Mouse (Mus musculus): ENCODE measurements around the gene Zcchc2.

Gene Zcchc2

DNA sequence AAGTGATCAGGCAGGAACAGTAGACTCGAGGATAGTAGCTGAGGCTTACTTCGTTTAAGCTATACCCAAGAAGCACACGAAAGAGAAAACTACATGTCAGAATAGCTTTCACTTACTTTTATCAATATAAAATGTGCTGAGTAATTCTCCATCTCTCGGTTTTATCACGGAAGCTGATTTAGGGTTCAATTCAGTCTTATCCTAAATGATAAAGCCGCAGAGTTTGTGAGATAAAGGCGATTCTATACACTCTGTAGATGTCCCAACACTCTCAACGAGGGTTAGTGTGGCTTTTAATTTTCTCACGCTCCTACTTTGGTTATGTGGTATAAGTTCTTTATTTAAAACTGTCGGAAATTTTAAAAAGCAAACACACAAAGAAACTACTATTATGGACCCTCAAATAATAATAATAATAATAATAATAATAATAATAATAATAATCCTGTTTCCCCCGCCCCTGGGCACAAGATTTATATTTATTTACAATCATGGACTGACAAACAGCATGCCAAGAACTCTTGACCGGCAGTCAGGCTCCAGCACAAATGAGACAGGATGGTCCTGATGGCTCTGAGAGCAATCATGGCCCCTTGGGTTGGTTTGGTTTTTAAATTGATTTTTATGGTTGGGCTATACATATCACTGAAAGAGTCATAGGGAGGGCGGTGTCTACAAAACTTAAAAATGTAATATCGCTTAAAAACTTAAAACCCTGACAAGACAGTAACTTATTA, 1.1 kb upstream of the Zcchc2 start:
- no peak for DNase-seq

GRCm38 (mm10) chr1:105989640-105989984, 594 bp upstream of the Zcchc2 start:
- no peak for DNase-seq

DNA sequence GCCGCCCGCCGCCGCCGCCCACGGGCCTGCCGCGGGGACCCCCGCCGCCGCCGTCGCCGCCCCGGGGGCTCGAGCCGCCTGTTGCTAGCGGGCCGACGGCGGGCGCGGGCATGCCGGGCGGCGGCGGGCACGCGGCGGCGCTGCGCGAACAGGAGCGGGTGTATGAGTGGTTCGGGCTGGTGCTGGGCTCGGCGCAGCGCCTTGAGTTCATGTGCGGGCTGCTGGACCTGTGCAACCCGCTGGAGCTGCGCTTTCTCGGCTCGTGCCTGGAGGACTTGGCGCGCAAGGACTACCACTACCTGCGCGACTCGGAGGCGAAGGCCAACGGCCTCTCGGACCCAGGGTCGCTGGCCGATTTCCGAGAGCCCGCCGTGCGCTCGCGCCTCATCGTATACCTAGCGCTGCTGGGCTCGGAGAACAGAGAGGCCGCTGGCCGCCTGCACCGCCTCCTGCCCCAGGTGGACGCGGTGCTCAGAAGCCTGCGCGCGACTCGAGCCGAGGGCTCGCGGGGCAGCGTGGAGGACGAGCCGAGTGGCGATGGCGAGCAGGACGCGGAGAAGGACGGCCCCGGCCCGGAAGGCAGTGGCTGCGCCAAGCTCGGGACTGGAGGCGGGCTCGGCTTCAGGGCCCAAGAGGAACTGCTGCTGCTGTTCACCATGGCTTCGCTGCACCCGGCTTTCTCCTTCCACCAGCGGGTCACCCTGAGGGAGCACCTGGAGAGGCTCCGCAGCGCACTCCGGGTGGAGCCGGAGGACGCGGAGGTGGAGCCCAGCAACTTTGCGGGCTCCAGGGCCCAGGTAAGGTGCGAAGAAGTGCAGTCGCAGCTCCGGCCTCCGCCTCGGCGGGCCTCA, 930 bp downstream of the Zcchc2 start:
- peak; percentile 69 to 76 for DNase-seq

GRCm38 (mm10) chr1:105991931-105992837, 2.0 kb downstream of the Zcchc2 start:
- DNase-seq, result no peak

- DNase-seq, result peak; percentile 29 to 56
These were observed 3.0 kb downstream of the Zcchc2 start for GRCm38 (mm10) chr1:105993196-105993595.

- DNase-seq, result peak; percentile 87 to 90
These were observed 3.5 kb downstream of the Zcchc2 start for GRCm38 (mm10) chr1:105993601-105994209.

GRCm38 (mm10) chr1:105995966-105996365, 5.8 kb downstream of the Zcchc2 start:
- no peak for DNase-seq

GRCm38 (mm10) chr1:105997282-105997681, 7.1 kb downstream of the Zcchc2 start:
- peak; percentile 27 to 64 for DNase-seq

DNA sequence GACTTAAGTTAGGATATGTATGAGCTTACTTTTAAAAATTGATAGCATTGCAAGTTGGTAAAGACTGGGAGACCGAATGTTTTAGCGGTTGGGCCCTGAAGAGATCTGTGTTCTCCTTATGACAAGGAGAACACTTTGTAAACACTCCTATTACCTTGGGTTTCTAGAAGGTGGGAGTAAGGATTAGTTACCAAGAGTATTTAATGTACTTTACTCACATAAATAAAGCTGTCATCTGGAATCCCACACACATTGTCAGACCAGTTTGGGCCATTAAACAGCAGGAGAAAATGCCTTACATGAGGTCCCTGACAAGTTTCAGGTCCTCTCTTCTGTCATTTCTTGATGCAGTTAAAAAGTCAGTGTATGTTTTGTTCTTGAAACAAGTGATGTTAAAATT, 9.6 kb downstream of the Zcchc2 start:
- DNase-seq, result no peak

DNA sequence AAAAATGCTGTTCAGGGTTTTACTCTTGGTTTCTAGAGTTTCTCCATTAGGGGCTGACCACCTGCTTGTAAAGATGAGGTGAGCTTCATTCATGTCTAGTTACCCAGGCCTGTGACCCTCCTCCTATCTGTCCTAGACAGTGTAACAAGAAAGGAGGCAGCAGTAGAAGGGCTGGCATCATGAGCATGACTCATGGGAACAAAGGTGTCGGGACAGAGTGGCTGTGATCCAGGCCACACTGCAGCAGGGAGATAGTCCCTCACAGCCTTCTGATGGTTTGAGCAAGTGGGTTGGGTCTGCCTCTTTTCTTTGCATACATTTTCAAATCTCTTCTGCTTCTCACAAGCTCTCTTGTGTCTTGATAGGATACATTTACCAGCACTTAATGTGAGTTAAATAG, 17.4 kb downstream of the Zcchc2 start:
- DNase-seq, result no peak

DNA sequence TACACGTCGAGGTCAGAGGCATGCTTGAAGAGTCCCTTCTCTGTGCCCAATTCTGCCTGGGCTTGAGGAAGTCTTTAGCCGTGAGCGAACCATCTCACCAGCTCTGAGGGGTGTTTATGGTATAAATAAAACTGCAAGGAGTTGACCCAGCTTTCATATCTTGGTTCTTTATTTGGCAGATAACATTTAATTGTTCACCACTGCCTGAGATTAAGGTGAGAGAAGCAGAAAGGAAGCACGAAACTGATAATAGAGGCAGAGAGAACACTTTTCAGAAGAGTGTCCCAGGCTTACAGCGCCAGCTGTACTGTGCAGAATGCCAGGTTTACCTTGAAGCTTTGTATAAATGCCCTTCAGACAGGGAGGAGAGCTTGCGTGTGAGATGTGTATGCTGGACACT, 20.9 kb downstream of the Zcchc2 start:
- DNase-seq, result no peak

DNA sequence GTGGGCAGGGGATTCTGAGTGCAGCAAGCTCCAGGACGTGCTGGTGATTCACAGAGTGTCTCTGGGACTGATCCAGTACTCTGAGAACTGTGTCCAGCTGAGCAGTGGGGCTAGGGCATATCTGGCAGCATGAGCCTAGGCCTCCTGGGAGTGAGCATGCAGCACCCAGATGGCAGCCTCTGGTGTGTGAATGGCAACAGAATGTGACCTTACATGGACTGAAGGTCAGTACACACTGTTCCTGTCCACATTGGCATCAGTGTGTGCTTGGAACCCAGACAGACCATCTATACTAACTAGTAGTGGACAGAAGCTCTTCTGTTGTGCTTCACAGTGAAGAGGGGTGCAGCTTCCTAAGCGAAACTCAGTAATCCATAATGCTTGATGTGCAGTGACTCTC, 23.6 kb downstream of the Zcchc2 start:
- DNase-seq, result no peak

- no peak for DNase-seq
These were observed 26.1 kb downstream of the Zcchc2 start for GRCm38 (mm10) chr1:106016262-106016661.

DNA sequence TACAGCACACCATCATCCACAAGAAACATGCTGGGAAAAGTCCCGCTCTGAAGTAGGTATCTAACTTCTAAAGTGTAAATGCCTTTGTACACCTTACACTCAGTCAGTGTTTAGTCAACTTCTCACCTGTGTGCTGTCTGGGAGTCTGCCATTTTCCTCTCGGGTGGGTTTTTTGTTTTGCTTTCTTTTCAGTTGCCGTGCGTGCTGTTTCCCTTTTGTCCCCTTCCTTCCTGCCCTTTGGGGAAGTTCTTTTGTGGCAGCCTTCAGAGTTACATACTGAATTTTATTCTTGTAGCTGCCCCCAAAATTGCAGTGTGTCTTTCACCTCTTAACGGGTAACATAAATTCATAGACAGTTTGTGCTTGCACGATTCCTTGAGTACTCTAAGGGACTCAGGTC, 29.6 kb downstream of the Zcchc2 start:
- DNase-seq, result no peak

DNA sequence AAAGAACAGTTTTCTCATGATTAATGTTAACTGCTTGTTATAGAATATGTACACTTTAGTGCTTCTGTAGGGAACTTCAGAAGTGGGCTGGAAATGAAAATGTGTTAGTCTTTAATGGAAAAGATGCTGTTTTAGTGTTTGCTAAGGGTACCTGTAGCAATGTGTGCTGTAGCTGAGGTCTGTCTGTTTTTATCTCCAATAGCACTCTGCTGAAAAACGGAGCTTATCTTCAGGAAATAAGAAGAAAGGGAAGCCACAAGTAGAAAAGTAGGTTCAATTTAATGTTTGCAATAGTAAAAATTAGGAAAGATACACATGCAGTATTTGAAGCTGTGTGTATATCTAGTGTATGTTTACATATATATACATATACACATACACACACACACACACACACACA, 32.8 kb downstream of the Zcchc2 start:
- DNase-seq, result no peak

DNA sequence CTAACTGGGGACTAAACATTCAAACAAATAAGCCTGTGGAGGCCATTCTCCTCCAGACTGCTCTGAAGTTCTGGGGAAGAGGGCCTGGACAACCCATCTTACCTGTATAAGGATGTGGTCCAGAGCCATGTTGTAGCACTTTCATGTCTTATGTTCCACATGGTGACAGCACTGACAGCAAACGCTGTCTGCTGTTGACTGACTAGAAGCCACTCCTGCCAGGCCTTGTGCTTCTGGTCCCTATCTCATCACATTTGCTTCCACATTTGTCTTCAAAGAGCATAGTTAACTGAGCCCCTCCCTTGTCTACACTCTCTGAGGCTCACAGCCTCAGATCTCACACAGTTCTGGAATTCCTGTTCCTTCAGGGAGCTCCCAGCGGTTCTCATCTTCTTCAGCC, 34.0 kb downstream of the Zcchc2 start:
- no peak for DNase-seq

DNA sequence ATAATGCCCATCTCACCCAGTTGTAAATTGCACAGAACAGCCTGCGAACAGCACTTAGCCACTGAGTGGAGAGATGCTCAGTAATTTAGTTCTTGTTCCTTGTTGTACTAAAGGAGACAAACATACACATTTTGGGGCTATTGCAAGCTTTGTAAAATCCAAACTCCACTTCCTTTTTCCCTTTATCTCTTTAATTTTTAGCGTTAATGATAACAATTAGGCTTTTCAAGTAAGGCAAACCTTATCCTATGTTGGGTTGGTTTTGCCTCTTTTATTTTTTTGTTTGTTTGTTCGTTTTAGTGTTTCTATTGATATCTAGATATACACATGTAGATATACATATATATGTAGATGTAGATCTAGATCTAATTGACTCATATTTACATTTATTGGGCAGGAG, 34.6 kb downstream of the Zcchc2 start:
- DNase-seq, result no peak

DNA sequence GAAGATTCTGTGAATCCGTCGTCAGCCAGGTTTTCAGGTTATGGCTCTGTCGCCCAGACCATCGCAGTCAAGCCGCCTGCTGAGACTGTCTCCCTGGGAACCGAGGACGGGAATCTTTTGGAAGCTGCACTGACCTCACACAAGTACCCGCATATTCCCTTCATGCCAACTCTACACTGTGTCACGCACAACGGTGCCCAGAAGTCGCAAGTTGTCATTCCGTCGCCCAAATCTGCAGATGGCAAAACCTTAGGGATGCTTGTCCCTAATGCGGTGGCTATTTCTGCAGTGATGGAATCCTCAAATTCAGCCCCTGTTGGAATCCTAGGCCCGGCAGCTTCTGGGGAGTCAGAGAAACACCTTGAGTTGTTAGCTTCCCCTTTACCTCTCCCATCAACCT, 39.6 kb downstream of the Zcchc2 start:
- no peak for DNase-seq

GRCm38 (mm10) chr1:106030331-106030730, 40.1 kb downstream of the Zcchc2 start:
- peak in 1 of 2 experiments; percentile 8 for DNase-seq

DNA sequence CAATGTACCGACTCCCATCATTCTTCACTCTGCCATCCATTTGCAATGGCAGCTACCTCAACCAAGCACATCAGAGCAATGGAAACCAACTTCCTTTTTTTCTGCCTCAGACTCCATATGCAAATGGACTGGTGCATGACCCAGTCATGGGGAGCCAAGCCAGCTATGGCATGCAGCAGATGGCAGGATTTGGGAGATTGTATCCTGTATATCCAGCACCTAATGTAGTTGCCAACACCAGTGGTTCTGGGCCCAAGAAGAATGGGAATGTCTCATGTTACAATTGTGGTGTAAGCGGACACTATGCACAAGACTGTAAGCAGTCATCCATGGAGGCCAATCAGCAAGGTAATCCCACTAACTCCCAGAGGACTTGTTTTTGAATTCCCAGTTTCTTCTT, 40.7 kb downstream of the Zcchc2 start:
- DNase-seq, result no peak

- peak in 1 of 2 experiments; percentile 10 for DNase-seq
These were observed 41.7 kb downstream of the Zcchc2 start for GRCm38 (mm10) chr1:106031908-106032307.

- DNase-seq, result no peak
These were observed 44.6 kb downstream of the Zcchc2 start for GRCm38 (mm10) chr1:106034776-106035175.
